Mouse (Mus musculus) limb, embryonic 14.5 days (tissue): ENCODE data around the gene Fmo2. TPM values are rescaled to one million over a fixed set of nuclear protein-coding genes. Genes with fewer than 3 reads are reported as not detected.

Source experiments
- ATAC-seq: fragments of 200-750 bp; cut with Nextera tagmentation; 2 replicates; pipeline ENCODE4 v1.8.0; 2017; ENCODE audit warnings: low read depth, moderate number of reproducible peaks, moderate TSS enrichment; ENCODE audit not compliant: low FRiP score
- DNase-seq: peaks from one replicate; pipeline ENCODE4 v3.0.0-alpha.2; 2015; ENCODE audit warnings: low spot score
- H3K27ac ChIP-seq: fragments of 300-500 bp; sonication (generic); replicated peaks from 2 replicates; pipeline ENCODE4 v1.5.1; 2014; ENCODE audit warnings: low read depth, mild to moderate bottlenecking, low read length, moderate library complexity, mixed read lengths
- H3K27me3 ChIP-seq: fragments of 300-500 bp; sonication (generic); 2 replicates; pipeline ENCODE4 v1.6.1; 2014; ENCODE audit warnings: low read length, mixed read lengths; ENCODE audit not compliant: control insufficient read depth, insufficient read depth
- H3K36me3 ChIP-seq: fragments of 300-500 bp; sonication (generic); 2 replicates; pipeline ENCODE4 v1.6.1; 2014; ENCODE audit warnings: mild to moderate bottlenecking, low read length, moderate library complexity, mixed read lengths; ENCODE audit not compliant: control insufficient read depth, insufficient read depth
- H3K4me1 ChIP-seq: fragments of 300-500 bp; sonication (generic); 2 replicates; pipeline ENCODE4 v1.6.1; 2014; ENCODE audit warnings: antibody characterized with exemption, low read length, mixed read lengths; ENCODE audit not compliant: control insufficient read depth, insufficient read depth
- H3K4me2 ChIP-seq: fragments of 300-500 bp; sonication (generic); replicated peaks from 2 replicates; pipeline ENCODE4 v1.6.1; 2014; ENCODE audit warnings: low read depth, mild to moderate bottlenecking, low read length, moderate library complexity; ENCODE audit not compliant: severe bottlenecking
- H3K4me3 ChIP-seq: fragments of 300-500 bp; sonication (generic); replicated peaks from 2 replicates; pipeline ENCODE4 v1.5.1; 2014; ENCODE audit warnings: low read length
- H3K9ac ChIP-seq: fragments of 300-500 bp; sonication (generic); 2 replicates; pipeline ENCODE4 v1.6.1; 2014; ENCODE audit warnings: mild to moderate bottlenecking, low read depth, low read length, moderate library complexity; ENCODE audit not compliant: severe bottlenecking
- H3K9me3 ChIP-seq: fragments of 300-500 bp; sonication (generic); 2 replicates; pipeline ENCODE4 v1.6.1; 2016; ENCODE audit warnings: low read length; ENCODE audit not compliant: control insufficient read depth
- POLR2A ChIP-seq: fragments of 200-500 bp; IDR thresholded peaks from 2 replicates; pipeline ENCODE4 v1.8.0; 2012; ENCODE audit warnings: inconsistent platforms, mild to moderate bottlenecking, moderate library complexity, borderline replicate concordance; ENCODE audit not compliant: insufficient read depth, insufficient read length; ENCODE audit errors: extremely low read depth
- WGBS: fragments of 180-500 bp; shearing (Covaris S2); extraction: QIAGEN DNeasy Blood & Tissue Kit; methylation state at CpG from one replicate; pipeline ENCODE4 v1.1.7; 2014; 5-methylcytosine and 5-hydroxymethylcytosine counted together
- polyA plus RNA-seq, 2 experiments: library from polyadenylated mRNA; depleted of rRNA in 1 of 2; stranded (reverse) in 1 of 2; unstranded in 1 of 2; fragments of >200 nt; fragmentation: Nextera tagmentation in 1 of 2; extraction: Ambion mirVana in 1 of 2; gene quantifications; 2 replicates each; pipeline versions ENCODE4 v1.2.1 to v1.2.3; 2012 to 2014

Gene Fmo2
- polyA plus RNA-seq, 2 experiments, result 1.5 to 2.1 TPM

GRCm38 (mm10) chr1:162914932-162915556, 16.5 kb upstream of the Fmo2 start:
- DNase-seq (no peak), ATAC-seq (no peak)
- Histone ChIP-seq H3K36me3 (no peaks in the 10 kb centered on the region), H3K4me3 (no peak overlapping the region), H3K4me2 (no peak overlapping the region), H3K27ac (no peak overlapping the region), H3K9me3 (no peaks in the 10 kb centered on the region), H3K4me1 (no peaks in the 10 kb centered on the region), H3K27me3 (no peaks in the 10 kb centered on the region), H3K9ac (no peak overlapping the region)
- no peak for TF ChIP-seq POLR2A
- 87% methylated on average over 4 of the region's 4 CpGs for WGBS

DNA sequence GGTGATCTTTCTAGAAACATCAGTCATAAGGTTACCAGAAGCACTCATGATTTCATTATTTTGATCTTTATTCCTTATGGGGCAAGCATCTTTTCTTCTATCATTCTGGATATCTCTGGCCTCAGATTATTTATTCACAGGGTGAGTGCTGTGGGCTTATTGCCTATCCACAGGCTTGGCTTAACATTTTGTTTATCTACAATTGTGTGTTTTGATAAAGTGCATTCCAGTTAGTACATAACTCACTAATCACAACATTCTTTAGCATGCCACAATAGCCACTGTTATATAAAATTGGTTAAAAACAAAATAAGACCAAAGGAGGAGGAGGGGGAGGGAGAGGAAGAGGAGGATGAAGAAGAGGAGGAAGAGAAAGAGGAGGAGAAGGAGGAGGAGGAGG, 13.6 kb upstream of the Fmo2 start:
- Histone ChIP-seq H3K9me3 (no peaks in the 10 kb centered on the region), H3K27me3 (no peaks in the 10 kb centered on the region), H3K4me1 (no peaks in the 10 kb centered on the region), H3K9ac (no peak overlapping the region), H3K4me3 (no peak overlapping the region), H3K36me3 (no peaks in the 10 kb centered on the region), H3K27ac (no peak overlapping the region), H3K4me2 (no peak overlapping the region)
- no peak for DNase-seq
- no peak for TF ChIP-seq POLR2A
- ATAC-seq, result no peak

DNA sequence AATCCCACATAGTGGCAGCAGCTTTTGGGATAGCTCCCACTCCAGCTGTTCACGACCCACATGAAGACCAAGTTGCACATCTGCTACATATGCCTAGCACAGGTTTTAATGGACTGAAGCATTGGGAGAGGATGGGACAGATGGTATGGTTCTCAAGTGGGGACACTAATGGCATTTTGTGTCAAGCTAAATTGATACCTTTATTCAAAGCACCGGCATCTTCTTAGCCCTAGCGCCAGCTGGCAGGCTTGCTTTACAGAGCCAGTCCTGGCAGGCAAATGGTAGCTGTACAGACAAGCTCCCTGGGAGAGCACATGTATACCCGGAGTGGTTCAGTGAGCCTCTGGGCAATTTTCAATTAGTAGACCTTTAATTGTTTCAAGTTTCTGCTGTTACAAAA, 3.4 kb upstream of the Fmo2 start:
- Histone ChIP-seq H3K4me3 (no peak overlapping the region), H3K4me2 (no peak overlapping the region), H3K27me3 (no peaks in the 10 kb centered on the region), H3K9me3 (no peaks in the 10 kb centered on the region), H3K9ac (no peak overlapping the region), H3K36me3 (no peaks in the 10 kb centered on the region), H3K27ac (no peak overlapping the region), H3K4me1 (peaks cover 10% of the 10 kb centered on the region; the same call in 1 of the 2 replicates)
- no peak for TF ChIP-seq POLR2A
- peak; percentile 34; the same call in 1 of the 2 replicates for ATAC-seq
- peak; percentile 30 for DNase-seq
- 44% methylated on average over 4 of the region's 4 CpGs for WGBS

DNA sequence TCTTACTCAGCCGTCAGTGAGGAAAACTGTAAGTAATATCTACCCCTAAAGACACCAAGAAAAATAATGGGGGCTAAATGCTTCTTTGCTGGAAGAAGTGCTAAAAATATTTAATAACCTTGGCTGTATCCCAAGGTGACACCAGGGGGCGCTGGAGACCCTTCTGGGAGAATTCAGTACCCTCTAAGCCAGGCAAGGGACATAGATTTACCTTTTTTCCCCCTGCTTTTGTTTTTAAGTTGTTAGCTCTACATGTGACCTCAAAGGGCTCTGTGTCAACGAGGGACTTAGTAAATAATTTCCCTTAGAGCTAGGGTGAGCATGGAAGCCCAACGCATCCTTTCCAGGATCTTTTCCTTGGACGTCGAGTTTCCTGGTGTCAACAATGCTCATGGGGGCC, 2.6 kb downstream of the Fmo2 start:
- Histone ChIP-seq H3K27me3 (no peaks in the 10 kb centered on the region), H3K9me3 (no peaks in the 10 kb centered on the region), H3K4me2 (no peak overlapping the region), H3K27ac (no peak overlapping the region), H3K36me3 (no peaks in the 10 kb centered on the region), H3K4me1 (no peaks in the 10 kb centered on the region), H3K4me3 (no peak overlapping the region), H3K9ac (no peak overlapping the region)
- 31% methylated on average over 6 of the region's 6 CpGs for WGBS
- ATAC-seq (no peak), DNase-seq (peak; percentile 75)
- no peak for TF ChIP-seq POLR2A

GRCm38 (mm10) chr1:162893014-162893413, 5.5 kb downstream of the Fmo2 start:
- 92% methylated on average over 6 of the region's 6 CpGs for WGBS
- H3K4me2 ChIP-seq, result no peak overlapping the region
- no peaks in the 10 kb centered on the region for H3K27me3 ChIP-seq
- no peak overlapping the region for H3K4me3 ChIP-seq
- no peak overlapping the region for H3K27ac ChIP-seq
- ATAC-seq (no peak), DNase-seq (no peak)
- no peak for TF ChIP-seq POLR2A
- H3K36me3 ChIP-seq, result no peaks in the 10 kb centered on the region
- no peaks in the 10 kb centered on the region for H3K9me3 ChIP-seq
- no peaks in the 10 kb centered on the region for H3K4me1 ChIP-seq
- no peak overlapping the region for H3K9ac ChIP-seq
